Mouse (Mus musculus) small intestine, adult 2 months (tissue): ENCODE measurements around the gene Zic5. TPM values are rescaled to one million over a fixed set of nuclear protein-coding genes. Genes with fewer than 3 reads are reported as not detected.

Experiments
- H3K27ac ChIP-seq: fragments of 200-500 bp; 2 replicates; pipeline ENCODE4 v1.5.1; 2012; ENCODE audit warnings: low read depth, low read length, control low read depth, inconsistent platforms; ENCODE audit not compliant: insufficient read depth
- H3K27me3 ChIP-seq: fragments of 200-500 bp; 2 replicates; pipeline ENCODE4 v1.6.1; 2012; ENCODE audit warnings: mild to moderate bottlenecking, moderate library complexity, low read length, inconsistent platforms; ENCODE audit not compliant: control insufficient read depth, insufficient read depth
- H3K36me3 ChIP-seq: fragments of 200-500 bp; 2 replicates; pipeline ENCODE4 v1.6.1; 2012; ENCODE audit warnings: mild to moderate bottlenecking, low read length, control low read depth, inconsistent platforms; ENCODE audit not compliant: control insufficient read depth, insufficient read depth
- H3K4me1 ChIP-seq: fragments of 200-500 bp; 2 replicates; pipeline ENCODE4 v1.6.1; 2012; ENCODE audit warnings: low read length, inconsistent platforms, mixed read lengths; ENCODE audit not compliant: control insufficient read depth, insufficient read depth, insufficient read length
- H3K4me3 ChIP-seq: fragments of 200-500 bp; 2 replicates; pipeline ENCODE4 v1.5.1; 2012; ENCODE audit warnings: low read depth, mild to moderate bottlenecking, control low read depth, inconsistent platforms, low read length, moderate library complexity
- CTCF ChIP-seq: fragments of 200-500 bp; IDR thresholded peaks from 2 replicates; pipeline ENCODE4 v1.5.1; 2012; ENCODE audit warnings: low read depth, mild to moderate bottlenecking, control low read depth, inconsistent platforms, low read length, moderate library complexity, mixed read lengths; ENCODE audit not compliant: insufficient replicate concordance, insufficient read length; ENCODE audit errors: extremely low read depth
- POLR2A ChIP-seq: fragments of 200-500 bp; IDR thresholded peaks from 2 replicates; pipeline ENCODE4 v1.6.1; 2012; ENCODE audit warnings: low read depth, mild to moderate bottlenecking, control low read depth, inconsistent platforms, low read length, moderate library complexity
- WGBS: fragments of 180-500 bp; shearing (Covaris S2); methylation state at CpG from one replicate; pipeline ENCODE4 v1.1.7; 2018; 5-methylcytosine and 5-hydroxymethylcytosine counted together
- polyA plus RNA-seq: library from polyadenylated mRNA; depleted of rRNA; stranded (reverse); fragments of >200 nt; gene quantifications from 2 replicates; pipeline ENCODE4 v1.2.3, GENCODE M21; 2012

Zic5 gene
- polyA plus RNA-seq, 1 experiment = not detected

GRCm38 (mm10) chr14:122474041-122474890 lies 8.8 kb upstream of the Zic5 start:
- Histone ChIP-seq H3K27me3 (peaks cover 84% of the 10 kb centered on the region), H3K4me1 (peaks cover 9% of the 10 kb centered on the region), H3K27ac (no peak overlapping the region), H3K36me3 (no peaks in the 10 kb centered on the region), H3K4me3 (peak overlapping the region; percentile 45)
- TF ChIP-seq CTCF = no peak
- TF ChIP-seq POLR2A = no peak
- WGBS = 1% methylated on average over 57 of the region's 57 CpGs

GRCm38 (mm10) chr14:122473211-122473751 lies 7.8 kb upstream of the Zic5 start:
- WGBS = 4% methylated on average over 17 of the region's 17 CpGs
- Histone ChIP-seq H3K4me1 (peaks cover 9% of the 10 kb centered on the region), H3K27me3 (peaks cover 84% of the 10 kb centered on the region), H3K27ac (no peak overlapping the region), H3K4me3 (no peak overlapping the region), H3K36me3 (no peaks in the 10 kb centered on the region)
- TF ChIP-seq POLR2A (no peak), CTCF (no peak)

GRCm38 (mm10) chr14:122472647-122473046 lies 7.2 kb upstream of the Zic5 start:
- no peak for TF ChIP-seq CTCF
- TF ChIP-seq POLR2A = no peak
- Histone ChIP-seq H3K4me3 (no peak overlapping the region), H3K27me3 (peaks cover 86% of the 10 kb centered on the region), H3K36me3 (no peaks in the 10 kb centered on the region), H3K27ac (no peak overlapping the region), H3K4me1 (peaks cover 9% of the 10 kb centered on the region)
- WGBS = 4% methylated on average over 5 of the region's 5 CpGs

- H3K27ac ChIP-seq = no peak overlapping the region
- peaks cover 84% of the 10 kb centered on the region for H3K27me3 ChIP-seq
- peaks cover 9% of the 10 kb centered on the region for H3K4me1 ChIP-seq
These were observed 6.7 kb upstream of the Zic5 start for GRCm38 (mm10) chr14:122472161-122472560.

DNA sequence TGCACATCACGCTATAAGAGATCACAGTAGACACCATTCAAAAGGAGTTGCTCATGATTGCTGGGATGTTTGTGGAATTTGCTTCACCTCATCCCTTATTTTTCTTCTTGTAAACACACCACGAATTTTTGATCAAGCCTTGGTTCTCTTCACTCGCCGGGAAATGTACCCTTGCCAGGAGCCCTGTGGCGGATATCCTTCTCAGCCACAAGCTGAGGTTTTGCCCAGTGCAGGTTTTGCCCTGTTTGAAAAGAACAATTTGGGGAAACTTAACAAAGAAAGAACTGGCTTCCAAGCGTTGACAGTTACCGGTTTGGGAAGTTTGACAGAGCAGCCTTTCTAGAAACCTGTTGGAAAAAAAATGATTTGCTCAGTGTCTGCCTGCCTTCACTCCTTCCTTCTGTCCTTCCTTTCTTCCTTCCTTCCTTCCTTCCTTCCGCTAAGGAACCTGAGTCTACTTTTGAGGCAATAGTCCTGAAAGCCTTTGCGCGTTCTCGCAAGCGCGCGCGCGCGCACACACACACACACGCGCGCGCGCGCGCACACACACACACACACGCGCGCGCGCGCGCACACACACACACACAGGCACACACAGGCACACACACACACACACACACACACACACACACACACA lies 6.1 kb upstream of the Zic5 start:
- H3K36me3 ChIP-seq = no peaks in the 10 kb centered on the region
- H3K27ac ChIP-seq = no peak overlapping the region
- WGBS = 11% methylated on average over 31 of the region's 31 CpGs
- H3K4me3 ChIP-seq = no peak overlapping the region
- TF ChIP-seq CTCF (no peak), POLR2A (no peak)
- peaks cover 84% of the 10 kb centered on the region for H3K27me3 ChIP-seq
- H3K4me1 ChIP-seq = peaks cover 9% of the 10 kb centered on the region

More at GRCm38 (mm10) chr14:122472161-122472560, 6.7 kb upstream of the Zic5 start:
- no peak overlapping the region for H3K4me3 ChIP-seq
- no peaks in the 10 kb centered on the region for H3K36me3 ChIP-seq
- no peak for TF ChIP-seq POLR2A
- 2% methylated on average over 13 of the region's 13 CpGs for WGBS

DNA sequence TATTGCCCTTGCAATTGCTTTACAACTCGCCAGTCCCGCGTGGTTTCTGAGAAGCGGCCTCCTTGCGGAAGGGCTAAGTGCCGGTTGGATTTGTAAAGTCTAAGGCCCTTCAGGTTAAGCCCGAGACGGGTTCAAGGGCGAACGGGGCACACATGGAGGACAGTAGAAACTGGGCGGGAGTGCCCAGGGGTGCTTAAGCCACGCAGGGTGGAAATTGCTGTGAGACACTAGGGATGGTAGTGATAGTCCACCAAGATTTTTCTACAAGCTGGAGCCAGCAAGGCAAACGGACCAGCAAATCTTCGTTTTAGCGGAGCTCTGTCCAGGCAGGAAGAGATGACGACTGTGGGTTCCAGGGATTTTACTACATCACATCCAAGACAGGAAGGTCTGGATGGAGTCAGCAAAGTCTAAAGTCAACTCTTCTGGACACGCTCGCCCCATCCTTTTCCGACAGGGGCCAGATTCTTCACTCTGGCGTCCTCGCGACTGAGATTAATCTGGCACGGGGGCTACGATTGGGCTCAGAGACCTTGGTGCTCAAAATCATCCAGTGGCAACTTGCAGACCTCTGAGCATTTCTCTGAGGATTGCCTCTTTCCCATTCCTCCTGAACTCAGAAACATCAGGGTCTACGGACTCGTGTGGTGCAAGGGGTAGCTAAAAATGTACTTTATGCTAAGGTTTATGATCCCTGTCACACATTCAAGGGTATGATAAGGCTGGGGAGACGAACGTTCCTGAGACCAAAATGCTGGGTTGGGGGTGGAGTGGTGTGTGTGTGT lies 3.7 kb upstream of the Zic5 start:
- Histone ChIP-seq H3K27ac (no peak overlapping the region), H3K36me3 (no peaks in the 10 kb centered on the region), H3K4me3 (no peak overlapping the region), H3K27me3 (peaks cover 81% of the 10 kb centered on the region), H3K4me1 (peaks cover 10% of the 10 kb centered on the region)
- WGBS = 6% methylated on average over 28 of the region's 28 CpGs
- TF ChIP-seq POLR2A = no peak
- no peak for TF ChIP-seq CTCF
